Mouse (Mus musculus) forebrain, embryonic 10.5 days (tissue): Measurements from ENCODE around the gene Cox17. TPM values are rescaled to one million over a fixed set of nuclear protein-coding genes. Genes with fewer than 3 reads are reported as not detected.

Experiments used
- DNase-seq: peaks from one replicate; pipeline ENCODE4 v3.0.0-alpha.2; 2017; ENCODE audit warnings: low spot score; ENCODE audit errors: extremely low spot score
- H3K27ac ChIP-seq: fragments of 300-500 bp; sonication (generic); 2 replicates; pipeline ENCODE4 v1.5.1; 2016; ENCODE audit warnings: mild to moderate bottlenecking
- H3K27me3 ChIP-seq: fragments of 300-500 bp; sonication (generic); 2 replicates; pipeline ENCODE4 v1.6.1; 2016; ENCODE audit warnings: mild to moderate bottlenecking; ENCODE audit not compliant: poor library complexity, severe bottlenecking
- H3K36me3 ChIP-seq: fragments of 300-500 bp; sonication (generic); replicated peaks from 2 replicates; pipeline ENCODE4 v1.6.1; 2016; ENCODE audit warnings: mild to moderate bottlenecking, moderate library complexity
- H3K4me1 ChIP-seq: fragments of 300-500 bp; sonication (generic); 2 replicates; pipeline ENCODE4 v1.6.1; 2016
- H3K4me3 ChIP-seq: fragments of 300-500 bp; sonication (generic); 2 replicates; pipeline ENCODE4 v1.5.1; 2016; ENCODE audit warnings: mild to moderate bottlenecking, moderate library complexity
- H3K9me3 ChIP-seq: fragments of 300-500 bp; sonication (generic); 2 replicates; pipeline ENCODE4 v1.6.1; 2016; ENCODE audit warnings: mild to moderate bottlenecking, moderate library complexity
- WGBS: fragments of 180-500 bp; shearing (Covaris S2); methylation state at CpG from one replicate; pipeline ENCODE4 v1.1.7; 2016; 5-methylcytosine and 5-hydroxymethylcytosine counted together
- polyA plus RNA-seq: library from polyadenylated mRNA; unstranded; fragments of >200 nt; fragmentation: Nextera tagmentation; extraction: Ambion mirVana; gene quantifications from 2 replicates; pipeline ENCODE4 v1.2.1, GENCODE M21; 2016

Cox17 gene
- polyA plus RNA-seq, 1 experiment from 2014 or later, result 134 TPM

DNA sequence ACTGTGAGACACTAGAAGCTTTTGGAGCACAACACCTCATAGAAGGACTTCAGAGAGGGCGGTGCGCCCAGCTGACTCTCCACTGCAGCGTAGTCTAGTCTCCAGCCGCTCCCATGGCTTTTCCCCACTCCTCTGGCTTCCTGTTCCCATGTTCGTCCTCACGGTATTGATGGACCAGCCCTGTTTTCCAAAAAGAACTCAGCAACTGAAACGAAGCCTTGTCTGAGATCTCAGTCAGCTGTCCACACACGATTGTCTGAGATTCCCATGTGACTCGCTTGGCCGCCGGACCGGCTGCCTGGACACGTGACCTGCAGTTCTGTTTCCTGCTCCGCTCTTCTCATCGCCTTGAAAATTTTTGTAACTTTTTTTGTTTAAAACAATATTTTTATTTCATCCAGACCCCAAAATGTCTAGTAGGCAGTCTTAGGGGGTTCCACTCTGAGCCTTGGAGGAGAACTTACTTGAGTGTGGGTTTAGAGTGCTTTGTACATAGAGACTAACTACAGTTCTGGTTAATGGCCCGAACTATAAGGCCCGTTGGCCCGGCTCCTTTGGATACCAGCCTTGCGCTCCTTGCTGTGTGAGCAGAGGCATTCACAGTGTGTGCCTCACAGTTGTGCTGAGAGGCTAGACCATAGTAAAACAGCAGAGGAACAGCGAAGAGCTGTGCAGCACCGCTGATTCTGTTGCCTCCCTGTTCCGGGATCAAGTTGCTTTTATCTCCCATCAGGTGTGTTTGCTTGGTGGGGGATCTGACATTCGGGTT is 45.5 kb downstream of the Cox17 start:
- Histone ChIP-seq H3K36me3 (no peaks in the 10 kb centered on the region), H3K27ac (no peak overlapping the region), H3K9me3 (no peaks in the 10 kb centered on the region), H3K4me1 (no peaks in the 10 kb centered on the region), H3K4me3 (no peak overlapping the region), H3K27me3 (no peaks in the 10 kb centered on the region)
- WGBS, result 86% methylated on average over 23 of the region's 23 CpGs
- no peak for DNase-seq

DNA sequence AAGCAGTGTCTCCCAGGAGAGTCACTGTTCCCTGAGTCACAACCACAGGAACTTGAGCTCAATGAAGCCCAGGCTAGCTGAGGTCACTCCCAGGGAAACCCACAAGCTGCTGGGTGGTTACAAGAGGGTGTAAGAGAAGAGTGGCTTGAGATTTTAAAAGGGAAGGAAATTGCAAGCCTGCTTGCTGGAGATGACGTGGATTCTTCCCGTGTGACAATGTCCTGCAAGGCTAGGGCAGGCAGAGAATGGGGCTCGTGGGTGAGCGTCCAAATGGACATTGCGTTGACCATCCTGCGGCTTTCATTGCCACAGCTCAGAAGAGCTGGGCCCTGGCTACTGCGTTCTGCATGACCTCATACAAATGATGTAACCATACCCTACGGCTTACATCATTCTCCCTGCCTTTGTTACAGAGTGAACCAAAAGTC is 47.4 kb downstream of the Cox17 start:
- no peak overlapping the region for H3K27ac ChIP-seq
- no peak overlapping the region for H3K4me3 ChIP-seq
- DNase-seq, result no peak
- H3K4me1 ChIP-seq, result peaks cover 2% of the 10 kb centered on the region
- no peaks in the 10 kb centered on the region for H3K9me3 ChIP-seq
- H3K36me3 ChIP-seq, result no peaks in the 10 kb centered on the region
- WGBS, result 91% methylated on average over 8 of the region's 8 CpGs
- no peaks in the 10 kb centered on the region for H3K27me3 ChIP-seq

DNA sequence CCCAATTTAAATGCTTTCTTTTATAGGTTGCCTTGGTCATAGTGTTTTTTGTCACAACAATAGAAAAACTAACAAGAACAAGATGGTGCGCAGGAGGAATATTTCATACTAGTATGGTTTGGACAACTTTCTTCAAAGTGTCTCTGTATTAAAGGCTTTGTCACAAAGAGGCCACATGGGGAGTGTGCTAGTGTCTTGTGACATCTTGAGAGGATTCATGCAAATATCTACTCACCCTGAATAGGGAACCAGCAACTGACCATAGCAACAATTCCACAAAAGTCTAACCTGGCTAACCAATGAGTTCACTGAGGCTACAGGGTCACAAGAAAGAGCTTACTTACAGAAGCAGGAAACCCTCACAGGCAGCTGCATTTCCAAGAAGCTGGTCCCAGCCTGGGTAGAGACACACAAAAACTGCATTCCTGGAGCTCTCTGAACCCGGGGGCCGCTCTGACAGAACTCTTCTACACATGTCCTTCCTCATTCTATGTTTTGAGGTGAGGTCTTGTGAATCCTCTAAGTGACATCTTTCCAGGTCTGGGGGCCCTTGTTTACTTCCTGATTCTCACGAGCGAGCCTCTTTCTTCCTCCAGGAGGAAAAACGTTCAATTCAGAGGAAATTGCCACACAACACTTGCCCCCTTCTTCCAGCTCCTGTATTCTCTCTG is 48.4 kb downstream of the Cox17 start:
- peaks cover 12% of the 10 kb centered on the region for H3K4me1 ChIP-seq
- no peaks in the 10 kb centered on the region for H3K27me3 ChIP-seq
- H3K27ac ChIP-seq, result no peak overlapping the region
- 75% methylated on average over 6 of the region's 6 CpGs for WGBS
- no peak for DNase-seq
- H3K4me3 ChIP-seq, result no peak overlapping the region
- no peaks in the 10 kb centered on the region for H3K36me3 ChIP-seq
- H3K9me3 ChIP-seq, result no peaks in the 10 kb centered on the region

DNA sequence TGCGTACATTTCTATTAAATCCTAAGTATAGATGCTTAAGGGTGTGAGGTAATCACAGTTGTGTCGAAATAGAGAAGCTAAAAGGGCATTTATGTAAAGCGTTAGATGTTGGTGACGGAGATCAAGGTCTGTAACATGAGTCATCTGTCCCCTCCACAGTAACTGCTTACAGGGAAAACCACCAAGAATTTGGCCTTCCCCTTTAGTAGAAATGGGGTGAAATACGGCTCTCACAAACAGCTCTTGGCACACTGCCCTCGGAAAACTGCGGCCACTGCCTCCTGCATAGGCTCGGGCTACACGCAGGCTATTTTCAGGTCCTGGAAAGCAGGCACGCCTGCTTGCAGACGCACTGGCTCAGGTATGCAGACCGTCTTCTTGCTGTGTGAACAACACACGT is 49.4 kb downstream of the Cox17 start:
- no peak for DNase-seq
- H3K4me3 ChIP-seq, result no peak overlapping the region
- peaks cover 17% of the 10 kb centered on the region for H3K4me1 ChIP-seq
- H3K27me3 ChIP-seq, result no peaks in the 10 kb centered on the region
- H3K9me3 ChIP-seq, result no peaks in the 10 kb centered on the region
- H3K36me3 ChIP-seq, result no peaks in the 10 kb centered on the region
- 91% methylated on average over 13 of the region's 13 CpGs for WGBS
- no peak overlapping the region for H3K27ac ChIP-seq

DNA sequence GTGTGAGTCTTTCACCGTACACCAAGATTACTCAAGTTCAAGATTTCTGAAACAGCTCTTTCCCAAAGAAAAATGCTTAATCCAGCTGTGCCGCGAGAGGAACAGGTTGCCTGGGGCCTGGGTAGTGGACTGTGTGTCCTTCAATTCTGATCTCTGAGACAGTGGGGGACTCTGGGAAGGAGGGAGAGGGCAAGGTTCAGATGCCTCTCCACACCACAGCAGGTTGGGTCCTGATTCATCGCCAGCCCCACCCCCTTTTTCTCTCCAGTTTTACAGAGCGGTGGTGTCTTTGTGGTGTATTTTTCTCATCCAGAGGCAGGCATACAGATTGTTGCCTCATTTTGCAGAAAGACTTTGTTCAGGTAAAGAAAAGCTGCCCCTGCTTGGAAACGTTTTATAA is 51.5 kb downstream of the Cox17 start:
- no peaks in the 10 kb centered on the region for H3K27me3 ChIP-seq
- 92% methylated on average over 6 of the region's 6 CpGs for WGBS
- no peaks in the 10 kb centered on the region for H3K9me3 ChIP-seq
- H3K4me3 ChIP-seq, result no peak overlapping the region
- DNase-seq, result no peak
- H3K27ac ChIP-seq, result no peak overlapping the region
- no peaks in the 10 kb centered on the region for H3K36me3 ChIP-seq
- H3K4me1 ChIP-seq, result peaks cover 17% of the 10 kb centered on the region

DNA sequence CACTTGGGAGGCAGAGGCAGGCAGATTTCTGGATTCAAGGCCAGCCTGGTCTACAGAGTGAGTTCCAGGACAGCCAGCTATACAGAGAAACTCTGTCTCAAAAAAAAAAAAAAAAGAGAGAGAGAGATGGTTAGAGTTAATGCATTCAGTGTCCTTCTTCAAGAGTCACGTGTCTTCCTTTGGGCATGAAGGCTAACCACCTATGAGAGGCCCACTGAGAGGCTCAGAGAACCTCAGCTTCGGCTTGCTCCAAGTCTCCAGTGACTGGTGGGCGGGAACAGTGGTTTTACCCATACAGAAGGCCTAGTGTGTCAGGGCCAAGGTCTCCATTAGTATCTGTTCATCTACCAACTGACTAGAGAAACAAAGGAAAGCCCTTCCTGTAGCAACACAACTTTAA is 52.3 kb downstream of the Cox17 start:
- Histone ChIP-seq H3K9me3 (no peaks in the 10 kb centered on the region), H3K4me3 (peak overlapping the region; percentile 42), H3K4me1 (peaks cover 17% of the 10 kb centered on the region), H3K27me3 (no peaks in the 10 kb centered on the region), H3K36me3 (no peaks in the 10 kb centered on the region), H3K27ac (peak overlapping the region; percentile 83)
- 79% methylated on average over 3 of the region's 3 CpGs for WGBS
- no peak for DNase-seq

DNA sequence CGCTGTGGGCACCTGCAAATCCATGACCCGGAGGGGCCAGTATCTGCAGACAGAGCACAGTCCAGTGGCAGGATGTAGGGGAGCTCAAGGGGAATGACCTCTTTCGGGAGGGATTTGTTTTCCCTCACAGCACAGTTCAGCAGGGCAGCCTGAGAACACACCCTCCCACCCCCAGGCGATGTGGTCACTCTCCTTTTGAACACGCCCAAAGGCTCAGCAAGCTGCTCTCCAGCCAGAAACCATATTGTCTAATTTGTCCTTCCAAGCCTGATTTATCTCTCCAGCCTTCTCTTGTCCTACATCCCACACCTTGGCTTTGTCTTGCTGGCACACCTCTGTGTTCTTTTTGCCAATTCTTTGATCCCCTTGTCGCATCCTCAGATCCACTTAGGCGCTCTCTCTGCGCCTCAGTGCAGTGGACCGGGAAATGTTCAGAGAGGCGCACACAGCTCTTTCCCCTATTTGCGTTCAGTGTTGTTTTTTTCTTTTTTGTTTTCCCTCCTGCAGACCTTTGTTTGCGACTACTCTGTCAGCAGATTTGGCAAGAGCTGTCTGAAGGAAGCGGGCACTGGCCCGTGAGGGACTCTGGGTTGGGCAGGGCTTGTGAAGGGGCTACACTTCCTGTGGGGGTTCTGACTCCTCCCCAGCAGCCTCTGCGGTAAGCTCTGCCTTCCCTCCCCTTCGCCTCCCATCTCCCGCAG is 52.9 kb downstream of the Cox17 start:
- H3K4me1 ChIP-seq, result peaks cover 17% of the 10 kb centered on the region
- H3K27me3 ChIP-seq, result no peaks in the 10 kb centered on the region
- H3K9me3 ChIP-seq, result no peaks in the 10 kb centered on the region
- peak overlapping the region; percentile 42 for H3K4me3 ChIP-seq
- peak overlapping the region; percentile 83 for H3K27ac ChIP-seq
- no peaks in the 10 kb centered on the region for H3K36me3 ChIP-seq
- WGBS, result 8% methylated on average over 17 of the region's 17 CpGs
- peak; percentile 59 for DNase-seq

DNA sequence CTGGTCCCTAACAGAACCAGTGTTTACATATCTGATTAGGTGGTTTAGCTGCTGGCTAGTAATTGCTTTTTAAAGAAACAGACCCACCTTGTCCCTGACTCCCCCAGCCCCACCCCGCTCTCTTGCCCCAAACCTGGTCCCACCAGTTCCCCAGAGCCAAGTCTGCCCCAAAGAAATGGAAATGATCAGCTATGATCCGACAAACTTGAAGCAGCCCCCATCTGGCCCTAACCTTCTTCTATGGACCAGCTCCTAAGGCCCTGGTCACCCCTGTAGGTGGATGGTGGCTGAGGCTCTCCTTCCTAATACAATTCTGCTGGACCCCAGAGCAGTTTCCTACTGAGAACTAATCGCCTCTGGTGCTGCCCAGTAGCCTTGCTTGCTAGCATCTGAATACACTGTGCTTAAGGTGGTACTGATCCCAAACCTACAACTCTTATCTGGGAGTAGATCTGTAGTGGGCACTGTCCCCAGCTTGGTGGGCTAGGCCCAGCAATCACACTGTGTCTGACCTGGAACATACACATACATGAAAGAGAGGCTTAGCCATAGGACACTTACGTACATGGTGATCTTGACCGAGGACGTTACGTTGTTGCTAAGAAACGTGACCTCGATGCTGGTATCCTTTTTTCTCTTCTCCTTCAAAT is 53.6 kb downstream of the Cox17 start:
- Histone ChIP-seq H3K9me3 (no peaks in the 10 kb centered on the region), H3K27me3 (no peaks in the 10 kb centered on the region), H3K4me1 (peaks cover 17% of the 10 kb centered on the region), H3K4me3 (peak overlapping the region; percentile 42), H3K36me3 (no peaks in the 10 kb centered on the region), H3K27ac (peak overlapping the region; percentile 83)
- DNase-seq, result no peak
- WGBS, result 80% methylated on average over 9 of the region's 9 CpGs

DNA sequence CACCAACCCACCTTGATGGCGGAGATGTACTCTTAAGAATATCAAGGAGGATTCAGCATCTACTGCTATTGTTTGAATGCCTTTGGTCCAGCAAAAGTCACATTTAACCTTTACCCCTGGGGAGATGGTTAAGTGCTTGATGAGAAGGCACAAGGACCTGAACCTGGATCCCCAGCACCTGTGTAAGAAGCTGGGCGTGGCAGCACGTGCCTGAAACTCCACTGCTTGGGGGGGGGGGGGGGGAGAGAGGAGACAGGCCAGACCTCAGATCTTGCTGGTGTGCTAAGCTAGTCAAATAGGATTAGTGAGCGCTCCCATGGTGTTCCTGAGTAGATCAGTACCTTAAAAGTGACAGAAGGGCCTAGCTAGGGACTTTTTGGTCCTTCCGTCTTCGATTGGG is 54.7 kb downstream of the Cox17 start:
- no peaks in the 10 kb centered on the region for H3K36me3 ChIP-seq
- peaks cover 17% of the 10 kb centered on the region for H3K4me1 ChIP-seq
- H3K9me3 ChIP-seq, result no peaks in the 10 kb centered on the region
- H3K4me3 ChIP-seq, result no peak overlapping the region
- no peak overlapping the region for H3K27ac ChIP-seq
- no peak for DNase-seq
- H3K27me3 ChIP-seq, result no peaks in the 10 kb centered on the region
- 79% methylated on average over 6 of the region's 6 CpGs for WGBS

Other genes with a start within 250 kb of the Cox17 start
- not detected in 2 replicates for gene Nr1i2, start 52.2 kb upstream of the Cox17 start, polyA plus RNA-seq
- 0.31 and 0.36 TPM in 2 replicates for gene Maats1, start 4.8 kb upstream of the Cox17 start, polyA plus RNA-seq
- gene Gm21987, start within 50 bp of the Cox17 start, polyA plus RNA-seq, result not detected in 2 replicates
- gene Popdc2, start 15.2 kb downstream of the Cox17 start, polyA plus RNA-seq, result 0.63 and 0.73 TPM in 2 replicates
- not detected in 2 replicates for gene Pla1a, start 86.2 kb downstream of the Cox17 start, polyA plus RNA-seq
- 149 and 153 TPM in 2 replicates for gene Adprh, start 105.7 kb downstream of the Cox17 start, polyA plus RNA-seq
- 0.32 and 0.61 TPM in 2 replicates for gene Cd80, start 108.6 kb downstream of the Cox17 start, polyA plus RNA-seq
- 33.1 and 36.7 TPM in 2 replicates for gene Timmdc1, start 175.7 kb downstream of the Cox17 start, polyA plus RNA-seq
- 69.8 and 72.2 TPM in 2 replicates for gene Poglut1, start 203.3 kb downstream of the Cox17 start, polyA plus RNA-seq
- gene Tmem39a, start 211.7 kb downstream of the Cox17 start, polyA plus RNA-seq, result 75.5 and 86.3 TPM in 2 replicates